Mouse (Mus musculus): ENCODE results near the gene Mfap3l. TPM values are rescaled to one million over a fixed set of nuclear protein-coding genes. Genes with fewer than 3 reads are reported as not detected.
"Not testable (repeated sequence)": the region's sequence is repeated elsewhere in the genome, so short reads cannot be mapped to it uniquely, and the experiment has no call there.

Mfap3l gene
- total RNA-seq, 4 experiments from 2014 or later: 46.1 to 72.6 (median 61.9) TPM

DNA sequence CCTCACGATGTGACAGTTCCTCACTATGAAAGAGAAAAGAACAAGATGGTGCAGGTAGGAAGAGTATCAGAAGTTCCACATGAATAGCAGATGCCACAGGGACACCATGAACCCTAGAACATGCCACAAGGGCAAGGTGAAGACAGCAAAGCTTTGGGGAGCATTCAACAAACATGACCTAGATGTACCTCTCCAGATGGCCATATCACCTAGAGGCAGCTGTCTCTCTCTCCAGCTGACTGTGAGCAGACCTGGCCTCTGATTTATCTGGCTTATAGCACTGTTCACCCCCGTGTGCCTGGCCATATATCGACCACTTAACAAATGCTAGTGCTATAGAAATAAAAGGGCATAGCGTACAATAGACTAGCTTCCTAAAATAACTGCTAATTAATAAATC, 17.5 kb downstream of the Mfap3l start:
- DNase-seq (ENCODE audit: low spot score in 2 of 2): no peak

DNA sequence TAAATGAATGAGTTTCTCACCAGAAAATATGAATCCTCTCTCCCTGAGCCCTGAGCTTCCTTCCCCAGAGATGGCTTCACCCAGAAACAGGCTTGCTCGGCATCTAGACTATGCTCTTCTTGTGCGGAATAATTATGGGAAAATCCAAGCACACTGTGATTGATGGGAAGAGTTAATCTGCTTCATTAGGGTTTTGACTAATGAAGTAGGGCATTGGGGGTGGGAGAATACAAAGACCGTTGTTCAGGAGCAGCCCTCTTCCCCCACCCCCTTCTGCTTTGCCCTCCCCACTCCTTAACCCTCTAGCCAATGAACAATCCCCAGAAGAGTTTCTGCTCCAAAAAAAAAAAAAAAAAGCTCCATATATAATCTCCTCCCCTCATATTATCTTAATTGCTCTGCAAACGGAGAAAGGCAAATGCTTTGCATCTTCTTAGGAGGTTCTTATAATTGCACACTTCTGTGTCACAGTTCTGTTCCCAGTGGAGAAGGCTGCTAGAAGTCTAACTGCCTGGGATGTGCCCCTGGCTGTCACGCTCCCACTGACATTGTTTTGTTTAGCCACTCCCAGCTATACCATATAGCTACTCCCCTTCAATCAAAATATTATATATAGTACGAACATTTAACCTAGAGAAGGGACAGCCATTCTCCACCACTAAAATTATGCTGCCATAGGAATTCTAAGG, 24.9 kb downstream of the Mfap3l start:
- DNase-seq (ENCODE audit: low spot score in 2 of 2): no peak

DNA sequence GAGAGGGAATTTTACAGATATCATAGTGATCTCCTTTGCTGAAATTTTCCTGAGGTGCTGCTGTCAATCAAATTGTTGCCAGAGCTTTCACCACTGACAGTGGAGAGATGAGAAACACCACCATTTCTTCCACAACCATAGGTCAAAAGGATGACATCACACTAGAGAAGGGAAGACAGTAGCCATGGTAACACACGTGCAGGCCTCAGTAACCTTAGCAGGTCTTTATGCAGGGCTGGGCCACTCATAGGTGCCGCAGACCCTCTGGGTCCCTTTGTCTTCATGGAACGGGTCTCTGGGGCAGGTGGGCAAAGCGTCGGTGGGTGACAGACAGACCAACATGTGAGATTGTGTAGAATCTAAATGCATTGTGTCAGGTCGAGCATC, 25.5 kb downstream of the Mfap3l start:
- DNase-seq (ENCODE audit: low spot score in 2 of 2): no peak

DNA sequence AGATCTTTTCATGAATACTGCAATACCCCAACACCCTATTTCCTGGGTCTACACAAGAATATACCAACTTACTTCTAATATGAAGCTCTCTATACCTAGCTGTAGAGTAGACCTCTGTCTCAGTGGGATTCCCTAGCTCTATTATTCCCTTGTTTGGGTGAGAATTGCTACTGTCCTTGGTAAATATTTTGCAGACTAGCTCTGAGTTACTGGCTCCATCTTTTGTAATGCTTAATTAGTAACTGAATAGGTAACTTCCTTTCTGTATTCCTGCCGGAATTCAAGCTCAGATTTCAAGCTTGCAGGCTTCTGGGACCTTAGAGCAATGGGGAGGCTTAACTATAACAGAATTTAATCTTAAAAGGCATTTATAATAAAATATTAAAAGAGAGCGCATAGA, 26.1 kb downstream of the Mfap3l start:
- DNase-seq (ENCODE audit: low spot score in 2 of 2): not testable (repeated sequence)

DNA sequence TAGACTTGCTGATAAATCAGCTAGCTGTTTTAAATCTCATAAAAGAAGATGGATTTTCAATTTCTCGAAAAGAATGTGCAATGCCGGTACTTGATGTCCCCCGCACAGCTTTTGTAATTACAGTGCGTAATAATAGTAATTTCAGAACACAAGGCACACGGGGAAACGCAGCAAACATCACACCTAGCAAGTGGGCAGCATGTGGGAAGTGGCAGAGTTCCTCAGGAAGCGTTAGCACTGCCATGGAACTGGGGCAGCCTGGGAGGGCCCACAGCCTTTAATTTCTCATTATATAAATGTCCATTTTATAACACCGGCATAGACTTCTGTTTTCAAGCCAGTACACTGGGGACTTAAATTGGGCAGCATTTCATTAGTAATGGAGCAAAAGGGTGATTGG, 27.1 kb downstream of the Mfap3l start:
- DNase-seq (ENCODE audit: low spot score in 2 of 2): no peak

DNA sequence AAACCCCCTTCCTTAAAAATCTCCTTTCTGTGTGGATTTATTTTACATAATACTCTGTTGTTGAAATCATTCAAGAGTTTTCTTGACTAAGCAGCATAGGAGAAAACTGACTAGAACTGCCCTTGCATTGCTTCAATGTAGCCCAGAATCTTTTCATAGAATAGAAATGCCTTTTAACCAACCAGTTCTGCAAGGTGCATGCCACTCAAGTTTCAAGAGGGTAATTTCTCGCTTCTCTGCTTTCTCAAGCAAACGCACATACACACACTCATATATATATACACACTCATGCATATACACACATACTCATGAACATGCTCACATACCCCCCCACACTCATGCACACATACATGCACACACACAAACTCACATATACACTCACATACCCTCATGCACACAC, 28.6 kb downstream of the Mfap3l start:
- DNase-seq (ENCODE audit: low spot score in 2 of 2): no peak

DNA sequence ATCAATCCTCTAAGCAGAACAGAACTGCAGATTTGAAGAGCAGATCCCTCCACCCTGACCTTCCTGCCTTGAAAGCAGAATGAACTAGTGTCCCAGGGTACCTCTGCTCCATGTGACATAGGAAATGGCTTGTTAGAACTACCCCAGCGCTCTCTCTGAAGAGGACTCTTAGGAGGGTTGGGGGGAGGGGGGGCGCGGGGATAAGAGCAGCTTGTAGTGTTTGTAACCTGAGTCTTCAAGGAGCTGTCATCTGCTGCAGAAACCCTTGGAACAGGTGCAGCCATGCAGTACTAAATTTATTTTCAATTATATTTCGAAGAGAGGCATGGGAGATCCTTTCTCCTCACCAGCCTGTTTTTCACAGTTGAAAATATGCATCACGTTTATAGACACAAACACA, 30.9 kb downstream of the Mfap3l start:
- DNase-seq (ENCODE audit: low spot score in 2 of 2): no peak

DNA sequence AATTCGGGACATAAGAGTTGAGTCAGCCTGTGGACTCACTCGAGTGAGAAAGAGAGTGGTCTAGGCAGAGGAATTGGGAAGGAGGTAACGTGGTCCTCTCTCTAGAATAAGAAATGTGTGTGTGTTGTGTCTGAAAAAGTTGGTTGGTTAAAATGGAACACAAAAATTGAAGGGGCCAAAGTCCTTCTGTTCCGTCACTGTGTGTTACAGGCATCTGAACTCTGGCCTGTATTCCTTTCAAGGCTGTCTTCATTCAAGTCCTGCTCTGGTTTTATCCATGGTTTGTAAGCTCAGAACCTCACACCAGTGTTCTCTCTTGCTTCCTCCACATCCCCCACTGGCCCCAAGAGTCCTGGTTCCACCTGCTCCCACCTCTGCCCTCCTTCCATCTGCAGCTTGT, 33.2 kb downstream of the Mfap3l start:
- no peak for DNase-seq (ENCODE audit: low spot score in 2 of 2)

DNA sequence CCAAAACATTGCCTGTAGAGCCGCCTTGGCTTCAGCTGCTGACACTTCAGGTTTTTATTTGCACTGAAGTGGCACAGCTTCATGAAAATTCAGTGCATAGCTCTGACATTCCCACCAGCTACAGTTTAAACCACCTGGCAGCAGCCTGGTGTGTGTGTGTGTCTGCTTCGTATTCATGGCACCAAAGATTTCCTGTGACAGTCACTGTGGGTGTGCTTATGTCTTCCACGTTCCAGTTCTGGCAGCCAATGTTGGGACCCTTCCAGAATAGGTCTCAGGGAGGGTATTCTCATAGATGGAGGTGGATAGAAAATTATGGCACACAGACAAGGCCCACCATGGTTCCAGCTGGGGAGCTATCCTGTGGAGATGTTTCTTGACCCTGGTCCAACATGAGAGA, 34.2 kb downstream of the Mfap3l start:
- DNase-seq (ENCODE audit: low spot score in 2 of 2): no peak

DNA sequence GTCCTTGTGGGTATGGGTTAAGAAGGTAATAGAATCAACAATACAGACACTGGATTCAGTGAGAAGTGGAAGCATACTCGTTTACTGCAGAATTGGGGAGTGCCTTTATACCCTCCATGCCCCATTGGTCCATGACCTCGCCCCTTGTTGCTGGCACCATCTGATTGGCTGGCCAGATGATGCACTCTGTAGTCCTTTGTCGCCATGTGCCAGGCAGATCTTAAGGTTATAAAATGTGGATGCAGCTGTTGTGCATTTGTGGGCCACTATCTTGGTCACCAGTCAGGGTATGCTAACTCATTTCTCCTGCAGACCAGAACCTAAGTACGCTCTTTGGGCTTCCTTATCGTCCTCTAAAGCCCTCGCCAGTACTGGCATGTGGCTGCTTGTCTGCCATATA, 46.0 kb downstream of the Mfap3l start:
- DNase-seq (ENCODE audit: low spot score in 2 of 2): no peak

DNA sequence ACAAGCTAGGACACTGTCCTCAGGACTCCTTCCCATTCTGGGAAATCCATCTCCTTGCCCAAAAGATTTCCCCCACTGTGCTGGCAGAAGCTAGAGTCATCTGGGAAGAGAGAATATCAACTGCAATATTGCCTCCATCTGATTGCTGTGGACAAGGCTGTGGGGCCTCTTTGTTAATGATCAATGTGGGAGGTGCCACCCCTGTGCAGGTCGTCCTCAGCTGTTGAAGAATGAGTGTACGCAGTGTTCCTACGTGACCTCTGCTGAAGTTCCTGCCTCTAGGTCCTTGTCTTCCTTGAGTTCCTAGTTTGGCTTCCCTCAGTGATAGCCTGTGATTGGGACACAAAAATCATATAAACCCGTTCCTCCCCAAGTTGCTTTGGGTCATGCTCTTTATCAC, 49.2 kb downstream of the Mfap3l start:
- DNase-seq (ENCODE audit: low spot score in 2 of 2): no peak

DNA sequence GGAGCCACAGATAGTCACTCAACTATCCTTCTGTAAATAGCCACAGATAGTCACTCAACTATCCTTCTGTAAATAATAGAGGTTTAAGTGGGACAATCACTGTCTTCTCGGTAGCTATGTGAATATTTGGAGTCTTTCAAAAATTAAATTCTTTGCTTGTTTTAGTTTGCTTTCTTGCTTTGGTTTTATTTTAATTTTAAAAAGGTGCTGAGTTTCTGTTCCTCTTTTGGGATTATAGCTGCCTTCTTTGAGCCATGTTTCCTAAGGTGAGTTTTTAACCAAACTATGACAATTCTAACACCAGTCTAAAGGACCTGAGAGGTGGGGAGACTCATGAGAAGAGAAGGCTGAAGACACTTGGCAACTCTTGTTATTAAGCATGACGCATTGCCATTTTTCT, 49.7 kb downstream of the Mfap3l start:
- DNase-seq (ENCODE audit: low spot score in 2 of 2): no peak

DNA sequence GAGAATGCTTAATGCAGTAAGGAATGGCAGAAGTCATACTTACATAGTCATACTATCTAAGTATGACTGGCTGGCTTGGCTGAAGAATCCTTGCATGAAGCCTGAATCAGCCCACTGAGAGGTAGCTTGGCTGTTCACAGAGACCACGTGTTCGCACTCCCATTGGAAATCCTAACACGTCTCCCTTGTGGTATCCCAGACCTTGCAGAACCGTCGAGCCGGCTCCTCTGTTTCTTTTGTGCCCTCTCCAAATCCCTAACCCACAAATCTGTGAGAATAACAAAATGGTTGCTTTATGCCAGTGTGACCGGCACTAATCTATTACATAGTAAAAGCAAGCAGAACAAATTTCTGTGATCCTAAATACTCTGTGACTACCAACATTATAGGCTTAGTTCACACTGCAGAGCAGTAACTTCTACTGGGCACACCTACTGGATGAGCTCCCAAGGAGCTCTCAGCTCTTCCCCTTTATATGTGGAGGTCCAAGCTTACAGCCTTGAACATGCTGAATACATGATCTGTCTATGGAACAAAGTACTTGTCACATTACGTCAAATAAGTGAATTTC, 79.0 kb downstream of the Mfap3l start:
- DNase-seq (ENCODE audit: low spot score in 2 of 2): no peak

DNA sequence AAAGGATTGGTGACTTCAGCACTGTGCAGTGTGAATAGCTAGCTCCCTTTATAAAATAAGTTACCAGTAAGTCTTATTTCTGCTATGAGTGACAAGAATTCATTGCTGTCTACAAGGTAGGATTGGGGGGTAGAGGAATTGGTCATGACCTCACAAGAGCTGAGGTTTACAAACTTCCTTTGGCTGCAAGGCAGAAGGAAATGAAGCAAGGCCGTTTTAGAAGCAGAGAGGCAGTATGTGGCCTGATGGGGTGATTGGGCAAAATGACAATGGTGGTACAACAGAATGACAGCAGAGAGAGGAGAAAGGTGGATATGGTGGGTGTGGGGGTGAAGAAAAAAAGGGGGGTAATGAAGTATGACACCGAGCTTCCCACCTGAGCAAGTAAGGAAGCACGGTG, 82.1 kb downstream of the Mfap3l start:
- no peak for DNase-seq (ENCODE audit: low spot score in 2 of 2)

DNA sequence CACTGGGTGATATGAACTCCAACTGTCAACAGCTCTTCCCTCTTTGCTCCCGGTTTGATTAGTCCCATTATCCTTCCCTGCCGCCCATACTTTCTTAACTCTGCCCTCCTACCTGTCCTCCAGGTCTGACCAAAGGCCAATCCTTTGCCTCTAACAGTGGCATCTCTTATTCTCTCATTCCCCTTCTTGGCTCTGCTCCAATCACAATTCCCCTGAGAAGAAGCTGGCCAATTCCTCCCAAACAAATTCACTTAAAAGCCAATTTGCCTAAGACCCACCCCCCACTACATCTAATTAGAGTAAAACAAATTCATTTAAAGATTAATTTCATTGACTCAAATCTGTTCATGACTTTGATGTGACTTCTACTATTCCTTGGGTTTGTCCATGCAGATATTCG, 86.1 kb downstream of the Mfap3l start:
- no peak for DNase-seq (ENCODE audit: low spot score in 2 of 2)

Other genes with a start within 250 kb of the Mfap3l start
- gene Gm10283, start 129.6 kb upstream of the Mfap3l start, total RNA-seq (2022): not detected
- 1 to 10 TPM in 1 of 4 experiments, under 1 TPM in 3; 0.21 to 1.3 (median 0.67) TPM for gene Aadat, start 126.9 kb upstream of the Mfap3l start, total RNA-seq (2022)